Mouse (Mus musculus): Measurements from ENCODE around the gene Eif5a2. TPM values are rescaled to one million over a fixed set of nuclear protein-coding genes. Genes with fewer than 3 reads are reported as not detected.

The Eif5a2 gene
- polyA plus RNA-seq, 1 experiment = 44.0 TPM

DNA sequence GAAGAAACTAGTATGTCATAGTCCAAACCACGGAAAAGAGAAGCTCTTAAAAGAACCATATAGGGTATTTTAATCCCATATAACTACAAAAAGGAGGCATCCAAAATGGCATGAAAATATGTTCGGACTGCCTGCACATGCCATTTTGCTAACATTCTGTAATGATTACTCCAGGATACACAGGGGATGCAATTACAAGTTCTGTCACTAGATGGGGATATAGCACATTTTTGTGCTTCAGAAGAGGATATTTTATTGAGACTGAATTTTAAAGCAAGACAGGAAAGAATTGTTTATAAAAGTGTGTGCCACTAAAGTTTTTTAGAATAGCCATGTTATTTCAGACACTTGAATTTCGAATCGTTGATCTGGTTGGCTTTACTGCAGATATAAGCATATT is 33.3 kb downstream of the Eif5a2 start:
- Histone ChIP-seq H3K27me3 (ENCODE audit: control insufficient read depth, insufficient read depth, low read length) (no peaks in the 10 kb centered on the region), H3K4me1 (ENCODE audit: control insufficient read depth, insufficient read depth, low read length) (no peaks in the 10 kb centered on the region), H3K4me3 (replicated peaks; ENCODE audit: insufficient read depth, low read depth, low read length) (no peak overlapping the region), H3K27ac (ENCODE audit: insufficient read depth, low read length) (no peak overlapping the region)
- peak; percentile 16; the same call in 1 of the 2 replicates for TF ChIP-seq CTCF (IDR thresholded peaks at IDR 0.05; ENCODE audit: borderline replicate concordance, insufficient read depth, low read depth, low read length)
- TF ChIP-seq POLR2A (IDR thresholded peaks at IDR 0.05; ENCODE audit: borderline replicate concordance, insufficient read depth, low read length) = no peak
- DNase-seq = peak in 1 of 2 experiments; percentile 25
- WGBS = 10% methylated on average over 4 of the region's 4 CpGs

DNA sequence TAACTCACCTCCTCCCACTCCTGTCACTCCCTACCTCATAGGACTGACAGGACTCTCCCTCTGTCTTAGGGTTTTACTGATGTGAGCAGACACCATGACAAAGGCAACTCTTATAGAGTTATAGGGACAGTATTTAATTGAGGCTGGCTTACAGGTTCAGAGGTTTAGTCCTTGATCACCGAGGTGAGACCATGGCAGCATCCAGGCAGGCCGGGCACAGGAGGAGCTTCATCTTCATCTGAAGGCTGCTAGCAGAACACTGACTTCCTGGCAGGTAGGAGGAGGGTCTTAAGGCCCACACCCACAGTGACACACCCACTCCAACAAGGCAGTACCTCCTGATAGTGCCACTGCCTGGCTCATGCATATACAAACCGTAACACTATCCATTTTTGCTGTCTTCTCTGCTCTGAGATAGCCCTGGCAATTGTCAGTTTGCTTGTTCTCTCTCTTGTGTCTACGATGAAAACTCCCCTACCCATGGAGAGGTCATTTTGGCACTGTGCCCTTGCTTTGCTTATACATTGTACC is 35.0 kb downstream of the Eif5a2 start:
- TF ChIP-seq CTCF (IDR thresholded peaks at IDR 0.05; ENCODE audit: borderline replicate concordance, insufficient read depth, low read depth, low read length) (no peak), POLR2A (IDR thresholded peaks at IDR 0.05; ENCODE audit: borderline replicate concordance, insufficient read depth, low read length) (no peak)
- DNase-seq = no peak
- WGBS = 70% methylated on average over 4 of the region's 4 CpGs
- no peak overlapping the region for H3K27ac ChIP-seq (ENCODE audit: insufficient read depth, low read length)
- H3K4me3 ChIP-seq (replicated peaks; ENCODE audit: insufficient read depth, low read depth, low read length) = no peak overlapping the region
- no peaks in the 10 kb centered on the region for H3K4me1 ChIP-seq (ENCODE audit: control insufficient read depth, insufficient read depth, low read length)
- H3K27me3 ChIP-seq (ENCODE audit: control insufficient read depth, insufficient read depth, low read length) = no peaks in the 10 kb centered on the region

DNA sequence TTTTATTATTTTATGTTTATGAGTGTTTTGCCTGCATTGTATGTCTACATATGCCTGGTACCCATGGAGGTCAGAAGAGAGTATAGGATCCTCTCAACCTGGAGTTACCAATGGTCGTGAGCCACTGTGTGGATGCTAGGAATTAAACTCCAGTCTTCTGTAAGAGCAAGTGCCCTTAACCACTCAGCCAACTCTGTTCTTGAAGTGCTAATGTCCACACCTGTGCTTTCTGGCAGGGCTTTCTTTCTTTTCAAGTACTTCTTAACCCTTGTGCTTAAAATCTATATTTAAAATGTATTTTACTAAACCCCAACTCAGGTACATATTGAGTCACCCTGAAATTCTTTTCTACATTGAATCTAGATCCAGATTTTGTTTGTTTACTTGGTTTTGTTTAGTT is 45.2 kb downstream of the Eif5a2 start:
- TF ChIP-seq POLR2A (IDR thresholded peaks at IDR 0.05; ENCODE audit: borderline replicate concordance, insufficient read depth, low read length) (no peak), CTCF (IDR thresholded peaks at IDR 0.05; ENCODE audit: borderline replicate concordance, insufficient read depth, low read depth, low read length) (no peak)
- Histone ChIP-seq H3K4me1 (ENCODE audit: control insufficient read depth, insufficient read depth, low read length) (no peaks in the 10 kb centered on the region), H3K27me3 (ENCODE audit: control insufficient read depth, insufficient read depth, low read length) (no peaks in the 10 kb centered on the region), H3K27ac (ENCODE audit: insufficient read depth, low read length) (no peak overlapping the region), H3K4me3 (replicated peaks; ENCODE audit: insufficient read depth, low read depth, low read length) (no peak overlapping the region)
- DNase-seq = no peak
- WGBS = 67% methylated on average over 1 of the region's 1 CpGs

DNA sequence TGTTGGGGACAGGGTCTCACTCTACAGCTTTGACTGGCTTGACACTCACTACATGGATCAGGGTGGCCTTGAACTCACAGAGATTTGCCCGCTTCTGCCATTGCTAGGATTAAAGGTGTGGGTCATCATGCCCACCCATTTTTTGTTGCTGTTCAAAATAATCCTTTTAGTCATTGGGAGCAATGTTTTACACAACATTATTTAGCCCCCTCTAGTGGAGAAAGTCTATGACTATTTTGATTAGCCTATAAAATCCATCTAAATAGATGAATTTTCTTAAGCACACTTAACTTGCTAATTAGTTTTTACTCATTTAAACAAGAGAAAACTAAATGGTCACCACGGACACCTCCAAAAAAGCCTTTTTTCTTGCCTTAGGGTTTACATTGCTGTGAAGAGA is 46.5 kb downstream of the Eif5a2 start:
- no peaks in the 10 kb centered on the region for H3K4me1 ChIP-seq (ENCODE audit: control insufficient read depth, insufficient read depth, low read length)
- 92% methylated on average over 2 of the region's 2 CpGs for WGBS
- no peak for DNase-seq
- no peaks in the 10 kb centered on the region for H3K27me3 ChIP-seq (ENCODE audit: control insufficient read depth, insufficient read depth, low read length)
- no peak overlapping the region for H3K4me3 ChIP-seq (replicated peaks; ENCODE audit: insufficient read depth, low read depth, low read length)
- TF ChIP-seq POLR2A (IDR thresholded peaks at IDR 0.05; ENCODE audit: borderline replicate concordance, insufficient read depth, low read length) (no peak), CTCF (IDR thresholded peaks at IDR 0.05; ENCODE audit: borderline replicate concordance, insufficient read depth, low read depth, low read length) (no peak)
- H3K27ac ChIP-seq (ENCODE audit: insufficient read depth, low read length) = no peak overlapping the region

DNA sequence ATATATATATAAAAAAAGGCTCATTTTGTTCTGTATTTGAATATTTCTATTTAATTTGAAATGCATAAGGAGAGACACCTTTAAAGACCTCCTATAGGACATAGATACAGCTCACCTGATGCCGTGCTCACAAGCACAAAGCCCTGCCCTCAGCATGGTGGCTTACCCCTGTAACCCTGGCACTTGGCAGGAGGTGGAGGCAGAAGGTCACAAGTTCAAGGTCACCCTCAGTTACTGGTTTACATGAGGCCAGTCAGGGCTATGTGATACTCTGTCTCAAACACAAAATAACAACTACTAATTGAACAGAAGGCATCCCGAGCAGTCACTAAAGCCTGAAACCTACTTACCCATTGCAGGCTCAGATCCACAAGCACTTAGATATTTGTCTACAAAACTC is 48.4 kb downstream of the Eif5a2 start:
- Histone ChIP-seq H3K27me3 (ENCODE audit: control insufficient read depth, insufficient read depth, low read length) (no peaks in the 10 kb centered on the region), H3K4me1 (ENCODE audit: control insufficient read depth, insufficient read depth, low read length) (no peaks in the 10 kb centered on the region), H3K4me3 (replicated peaks; ENCODE audit: insufficient read depth, low read depth, low read length) (no peak overlapping the region), H3K27ac (ENCODE audit: insufficient read depth, low read length) (no peak overlapping the region)
- TF ChIP-seq POLR2A (IDR thresholded peaks at IDR 0.05; ENCODE audit: borderline replicate concordance, insufficient read depth, low read length) (no peak), CTCF (IDR thresholded peaks at IDR 0.05; ENCODE audit: borderline replicate concordance, insufficient read depth, low read depth, low read length) (no peak)
- WGBS = 93% methylated on average over 2 of the region's 2 CpGs
- DNase-seq = no peak

DNA sequence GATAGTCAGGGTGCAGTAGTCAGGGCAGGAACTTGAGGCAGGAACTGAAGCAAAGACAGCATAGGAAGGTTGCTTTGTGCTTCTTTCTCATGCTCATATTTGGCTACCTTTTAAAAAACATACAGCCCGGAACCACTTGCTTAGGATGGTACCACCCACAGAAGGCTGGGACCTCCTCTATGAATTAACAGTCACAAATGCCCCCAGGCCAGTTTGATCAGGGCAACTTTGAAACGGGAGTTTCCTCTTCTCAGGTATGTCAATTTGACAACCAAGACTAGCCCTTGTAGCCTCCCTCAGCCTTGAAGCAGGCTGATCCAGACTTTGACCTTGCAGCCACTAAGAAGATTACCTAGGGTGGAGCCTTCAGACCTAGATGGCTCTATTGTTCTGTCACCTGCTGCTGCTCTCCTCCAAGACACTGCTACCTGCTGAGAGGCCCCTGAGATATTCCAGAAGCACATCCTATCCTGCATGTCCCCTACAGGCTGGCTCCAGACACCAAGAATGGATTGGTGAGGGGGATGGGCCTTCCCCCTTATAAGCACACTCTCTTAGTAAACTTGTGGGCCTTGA is 55.8 kb downstream of the Eif5a2 start:
- Histone ChIP-seq H3K4me1 (ENCODE audit: control insufficient read depth, insufficient read depth, low read length) (no peaks in the 10 kb centered on the region), H3K27ac (ENCODE audit: insufficient read depth, low read length) (no peak overlapping the region), H3K27me3 (ENCODE audit: control insufficient read depth, insufficient read depth, low read length) (no peaks in the 10 kb centered on the region), H3K4me3 (replicated peaks; ENCODE audit: insufficient read depth, low read depth, low read length) (no peak overlapping the region)
- TF ChIP-seq CTCF (IDR thresholded peaks at IDR 0.05; ENCODE audit: borderline replicate concordance, insufficient read depth, low read depth, low read length) = no peak
- TF ChIP-seq POLR2A (IDR thresholded peaks at IDR 0.05; ENCODE audit: borderline replicate concordance, insufficient read depth, low read length) = no peak
- no peak for DNase-seq
- WGBS = 78% methylated on average over 2 of the region's 2 CpGs

DNA sequence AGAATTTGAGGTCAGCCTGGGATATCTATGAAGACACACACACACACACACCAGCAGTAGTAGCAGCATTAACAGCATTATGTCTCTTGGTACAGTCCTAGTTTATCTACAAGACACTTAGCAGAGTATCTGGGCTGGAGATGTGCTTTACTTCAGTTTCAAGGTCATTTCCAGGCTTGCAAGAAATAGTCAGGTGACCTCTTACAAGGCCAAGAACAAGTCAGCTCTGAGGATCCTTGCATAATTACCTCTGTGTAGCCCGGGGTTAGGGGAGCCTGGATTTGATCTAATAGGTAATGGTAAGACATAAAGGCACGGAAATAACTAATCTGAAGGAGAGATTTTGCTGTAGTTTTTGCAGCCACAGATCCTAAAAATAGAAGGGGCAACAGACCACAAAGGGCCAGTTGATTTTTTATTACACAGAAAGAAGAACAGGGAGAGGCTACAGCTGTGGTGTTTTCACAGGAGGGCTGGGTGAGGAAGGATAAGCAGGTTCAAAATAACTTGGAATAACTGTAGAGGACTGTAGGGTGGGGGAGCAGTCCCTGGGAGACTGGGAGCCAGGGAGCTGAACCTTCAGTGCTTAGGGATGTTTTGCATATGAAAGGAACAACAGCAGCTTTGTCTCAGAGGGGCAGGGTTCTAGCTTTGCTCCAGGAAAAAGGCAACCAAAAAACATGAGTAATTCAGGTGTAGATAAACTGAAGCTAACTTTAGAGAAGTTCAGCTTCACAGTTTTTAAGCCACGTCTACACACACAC is 61.0 kb downstream of the Eif5a2 start:
- no peak overlapping the region for H3K27ac ChIP-seq (ENCODE audit: insufficient read depth, low read length)
- 42% methylated on average over 3 of the region's 3 CpGs for WGBS
- no peaks in the 10 kb centered on the region for H3K27me3 ChIP-seq (ENCODE audit: control insufficient read depth, insufficient read depth, low read length)
- H3K4me1 ChIP-seq (ENCODE audit: control insufficient read depth, insufficient read depth, low read length) = no peaks in the 10 kb centered on the region
- no peak overlapping the region for H3K4me3 ChIP-seq (replicated peaks; ENCODE audit: insufficient read depth, low read depth, low read length)
- TF ChIP-seq POLR2A (IDR thresholded peaks at IDR 0.05; ENCODE audit: borderline replicate concordance, insufficient read depth, low read length) (no peak), CTCF (IDR thresholded peaks at IDR 0.05; ENCODE audit: borderline replicate concordance, insufficient read depth, low read depth, low read length) (no peak)
- DNase-seq = no peak

DNA sequence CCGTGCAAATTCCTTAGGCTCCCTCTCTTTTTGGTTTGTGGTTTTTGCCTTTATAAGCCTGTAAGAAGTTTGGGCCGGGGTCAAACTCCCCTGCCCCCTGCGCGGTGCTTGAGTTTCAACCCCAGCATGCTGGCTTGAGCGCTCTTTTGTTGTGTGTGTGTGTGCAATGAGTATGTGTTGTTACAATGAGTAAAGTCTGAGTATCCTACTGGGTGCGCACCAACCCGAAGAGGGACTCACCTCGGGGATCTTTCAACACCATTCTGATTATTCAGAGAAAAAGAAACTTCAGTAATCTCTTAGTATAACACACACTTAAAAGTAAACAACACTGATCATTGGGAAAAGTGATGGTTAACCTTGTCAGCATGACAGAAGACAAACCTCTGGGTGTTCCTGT is 62.2 kb downstream of the Eif5a2 start:
- Histone ChIP-seq H3K27ac (ENCODE audit: insufficient read depth, low read length) (no peak overlapping the region), H3K4me3 (replicated peaks; ENCODE audit: insufficient read depth, low read depth, low read length) (no peak overlapping the region), H3K4me1 (ENCODE audit: control insufficient read depth, insufficient read depth, low read length) (no peaks in the 10 kb centered on the region), H3K27me3 (ENCODE audit: control insufficient read depth, insufficient read depth, low read length) (no peaks in the 10 kb centered on the region; the same call in 1 of the 2 replicates)
- no peak for DNase-seq
- TF ChIP-seq POLR2A (IDR thresholded peaks at IDR 0.05; ENCODE audit: borderline replicate concordance, insufficient read depth, low read length) = no peak
- no peak for TF ChIP-seq CTCF (IDR thresholded peaks at IDR 0.05; ENCODE audit: borderline replicate concordance, insufficient read depth, low read depth, low read length)
- WGBS = 18% methylated on average over 8 of the region's 8 CpGs
